Comparison of ENCODE assay signal across 15 mouse cellular contexts in genomic region chr6:59053232-59053631, GRCm38 (mm10). TPM values are rescaled to one million over a fixed set of nuclear protein-coding genes. Genes with fewer than 3 reads are reported as not detected.
A peak's percentile ranks its signal among the peaks of the same experiment; 100 is the strongest.
DNase-seq lines count a peak whose midpoint lies in the region; ATAC-seq and TF ChIP-seq lines count a peak whose summit lies in the region.
"Had no signal": no experiment of that assay in that cellular context is flagged by ENCODE, and none has a peak within 500 bp of the region (broad histone marks: within the 10 kb centered on the region; RNA-seq: fewer than 3 reads in every experiment).

No protein-coding gene starts in this region.

- H3K27me3 ChIP-seq in kidney, embryonic 14.5 days (ENCODE audit: control insufficient read depth, insufficient read depth, low read length), result no peaks in the 10 kb centered on the region
- H3K27me3 ChIP-seq in kidney, embryonic 15.5 days, result no peaks in the 10 kb centered on the region
- no peaks in the 10 kb centered on the region for H3K27me3 ChIP-seq in liver, postnatal 0 days (ENCODE audit: insufficient read depth, low read length)
- no peaks in the 10 kb centered on the region for H3K27me3 ChIP-seq in thymus, adult 2 months (ENCODE audit: control insufficient read depth, insufficient read depth, low read length)
- H3K27me3 ChIP-seq: heart, embryonic 15.5 days; hindbrain, embryonic 13.5 days had no signal

- no peak for TF ChIP-seq EP300 in liver, postnatal 0 days (IDR thresholded peaks at IDR 0.05; ENCODE audit: low read depth)

- no peak overlapping the region for H3K4me3 ChIP-seq in kidney, embryonic 14.5 days (ENCODE audit: low read length)
- no peak overlapping the region for H3K4me3 ChIP-seq in kidney, embryonic 15.5 days (replicated peaks)
- H3K4me3 ChIP-seq in liver, postnatal 0 days (ENCODE audit: low read depth, low read length), result no peak overlapping the region
- H3K4me3 ChIP-seq in thymus, adult 2 months (ENCODE audit: control insufficient read depth, insufficient read depth, low read length), result no peak overlapping the region
- H3K4me3 ChIP-seq: forebrain, embryonic 10.5 days; heart, embryonic 15.5 days; hindbrain, embryonic 13.5 days had no signal

- H3K9ac ChIP-seq in kidney, embryonic 14.5 days (ENCODE audit: low read depth, low read length), result no peak overlapping the region
- H3K9ac ChIP-seq in kidney, embryonic 15.5 days, result no peak overlapping the region
- no peak overlapping the region for H3K9ac ChIP-seq in liver, postnatal 0 days (replicated peaks)
- H3K9ac ChIP-seq: heart, embryonic 15.5 days; hindbrain, embryonic 13.5 days; liver, embryonic 14.5 days had no signal

- H3K36me3 ChIP-seq in kidney, embryonic 14.5 days (ENCODE audit: control insufficient read depth, insufficient read depth, low read length), result no peaks in the 10 kb centered on the region
- H3K36me3 ChIP-seq in kidney, embryonic 15.5 days, result no peaks in the 10 kb centered on the region
- H3K36me3 ChIP-seq in liver, postnatal 0 days (replicated peaks; ENCODE audit: insufficient read depth, low read length), result no peaks in the 10 kb centered on the region
- no peaks in the 10 kb centered on the region for H3K36me3 ChIP-seq in thymus, adult 2 months (ENCODE audit: control insufficient read depth, insufficient read depth, low read length)
- H3K36me3 ChIP-seq: forebrain, embryonic 10.5 days; heart, embryonic 15.5 days; hindbrain, embryonic 13.5 days had no signal

- 84% methylated on average over 2 of the region's 2 CpGs for WGBS in kidney, embryonic 14.5 days
- 77% methylated on average over 2 of the region's 2 CpGs for WGBS in kidney, embryonic 15.5 days
- 58% methylated on average over 2 of the region's 2 CpGs for WGBS in liver, postnatal 0 days (ENCODE audit: insufficient replicate concordance)
- WGBS in thymus, adult 2 months, result 93% methylated on average over 2 of the region's 2 CpGs

- no peaks in the 10 kb centered on the region for H3K9me3 ChIP-seq in kidney, embryonic 14.5 days (ENCODE audit: control insufficient read depth, low read length)
- no peaks in the 10 kb centered on the region for H3K9me3 ChIP-seq in kidney, embryonic 15.5 days (replicated peaks)
- no peaks in the 10 kb centered on the region for H3K9me3 ChIP-seq in liver, postnatal 0 days (ENCODE audit: low read length)
- H3K9me3 ChIP-seq: forebrain, embryonic 10.5 days; heart, embryonic 15.5 days; hindbrain, embryonic 13.5 days had no signal

- peak; percentile 64 for DNase-seq in kidney, adult 11 months
- peak; percentile 24 for DNase-seq in brain, embryonic 14.5 days (ENCODE audit: low read depth)
- peak; percentile 70 for DNase-seq in liver, postnatal 0 days
- DNase-seq in thymus, adult 2 months, result no peak
- no peak for DNase-seq in adipocyte (ENCODE audit: low spot score)
- DNase-seq in gastrocnemius, adult 8-10 months (ENCODE audit: low spot score in 2 of 2), result no peak
- DNase-seq: adrenal gland, adult 8-10 months; heart, adult 11 months had no signal

- H3K4me1 ChIP-seq in kidney, embryonic 14.5 days (ENCODE audit: control insufficient read depth, insufficient read depth, low read length), result no peaks in the 10 kb centered on the region
- no peaks in the 10 kb centered on the region for H3K4me1 ChIP-seq in kidney, embryonic 15.5 days
- no peaks in the 10 kb centered on the region for H3K4me1 ChIP-seq in liver, postnatal 0 days (ENCODE audit: insufficient read depth)
- no peaks in the 10 kb centered on the region for H3K4me1 ChIP-seq in thymus, adult 2 months (replicated peaks; ENCODE audit: control insufficient read depth, insufficient read depth, low read length)
- H3K4me1 ChIP-seq: forebrain, embryonic 10.5 days; heart, embryonic 15.5 days; hindbrain, embryonic 13.5 days had no signal

- no peak for TF ChIP-seq POLR2A in brain, embryonic 14.5 days (IDR thresholded peaks at IDR 0.05; ENCODE audit: borderline replicate concordance, extremely low read depth, insufficient read depth, insufficient read length, poor library complexity, severe bottlenecking)
- no peak for TF ChIP-seq POLR2A in thymus, adult 2 months (IDR thresholded peaks at IDR 0.05; ENCODE audit: control insufficient read depth, extremely low read depth, insufficient read depth, low read length, poor library complexity)

- ATAC-seq in kidney, embryonic 14.5 days (ENCODE audit: low FRiP score, low TSS enrichment), result no peak
- ATAC-seq in kidney, embryonic 15.5 days (replicated peaks; ENCODE audit: low FRiP score), result peak; percentile 49; the same call in 1 of the 2 replicates
- ATAC-seq in liver, postnatal 0 days, result peak; percentile 80

- TF ChIP-seq CTCF in brain, embryonic 14.5 days (IDR thresholded peaks at IDR 0.05; ENCODE audit: borderline replicate concordance, extremely low read depth, insufficient read depth, insufficient read length), result no peak
- TF ChIP-seq CTCF in liver, postnatal 0 days (IDR thresholded peaks at IDR 0.05; ENCODE audit: low read depth), result no peak
- TF ChIP-seq CTCF in thymus, adult 2 months (IDR thresholded peaks at IDR 0.05; ENCODE audit: borderline replicate concordance, control insufficient read depth, extremely low read depth, insufficient read depth, low read length, poor library complexity), result no peak

- no peak overlapping the region for H3K4me2 ChIP-seq in kidney, embryonic 14.5 days (replicated peaks; ENCODE audit: low read depth, low read length)
- no peak overlapping the region for H3K4me2 ChIP-seq in kidney, embryonic 15.5 days
- no peak overlapping the region for H3K4me2 ChIP-seq in liver, postnatal 0 days (ENCODE audit: low read depth, low read length)
- H3K4me2 ChIP-seq: heart, embryonic 15.5 days; hindbrain, embryonic 13.5 days had no signal

- H3K27ac ChIP-seq in kidney, embryonic 14.5 days (ENCODE audit: low read depth, low read length), result no peak overlapping the region
- no peak overlapping the region for H3K27ac ChIP-seq in kidney, embryonic 15.5 days
- no peak overlapping the region for H3K27ac ChIP-seq in liver, postnatal 0 days (ENCODE audit: low read depth)
- H3K27ac ChIP-seq in thymus, adult 2 months (ENCODE audit: control insufficient read depth, insufficient read depth, low read length), result no peak overlapping the region
- H3K27ac ChIP-seq: forebrain, embryonic 10.5 days; heart, embryonic 15.5 days; hindbrain, embryonic 13.5 days; liver, embryonic 14.5 days had no signal

RNA-seq across cellular contexts. Expression of gene Fam13a, which starts 28.9 kb away (rescaled TPM):
- polyA plus RNA-seq in kidney, embryonic 14.5 days (2014; fragmentation: Nextera tagmentation; extraction: Ambion mirVana), result 5.5 and 8.7 TPM in 2 replicates
- 3.8 and 4.8 TPM in 2 replicates for polyA plus RNA-seq in brain, embryonic 14.5 days (2012; rRNA removed)
- polyA plus RNA-seq in kidney, embryonic 15.5 days (2015; fragmentation: Nextera tagmentation; extraction: Ambion mirVana), result 9.4 and 9.7 TPM in 2 replicates
- polyA plus RNA-seq in liver, postnatal 0 days (2015; fragmentation: Nextera tagmentation; extraction: Ambion mirVana), result 1.2 and 1.6 TPM in 2 replicates
- 2.3 and 2.6 TPM in 2 replicates for polyA plus RNA-seq in thymus, adult 2 months (2012; rRNA removed)
- 10 to 100 TPM in 3 of 4 experiments, 1 to 10 TPM in 1; 6.1 to 13.4 (median 11.9) TPM for total RNA-seq in gastrocnemius, adult 8-10 months (2022)
- total RNA-seq: monocyte, adult 5-6 weeks had no signal

Comparison
In these comparisons a context has a peak if more than half of its experiments do, and no peak if none do; other contexts are left out.
1. DNase-seq: peak in kidney, adult 11 months (single experiment), brain, embryonic 14.5 days (single experiment) and liver, postnatal 0 days (single experiment); none in thymus, adult 2 months (single experiment), adipocyte (single experiment) and gastrocnemius, adult 8-10 months (0 of 2).